Comparison of ENCODE assay signal across 7 mouse cellular contexts in genomic region chr8:85857227-85857896, GRCm38 (mm10). TPM values are rescaled to one million over a fixed set of nuclear protein-coding genes. Genes with fewer than 3 reads are reported as not detected.
DNase-seq lines count a peak whose midpoint lies in the region; ATAC-seq and TF ChIP-seq lines count a peak whose summit lies in the region.
"Not testable (repeated sequence)": the region's sequence is repeated elsewhere in the genome, so short reads cannot be mapped to it uniquely, and the experiment has no call there.

No protein-coding gene starts in this region.

- not testable (repeated sequence) for TF ChIP-seq POLR2A in liver, adult 2 months (IDR thresholded peaks at IDR 0.05; ENCODE audit: extremely low read depth, insufficient read depth, low read length)

- TF ChIP-seq EP300 in stomach, postnatal 0 days (optimal IDR thresholded peaks at IDR 0.05): not testable (repeated sequence)

- H3K27me3 ChIP-seq in intestine, embryonic 16.5 days (replicated peaks; ENCODE audit: control insufficient read depth, insufficient read depth, low read length); liver, adult 2 months (ENCODE audit: control insufficient read depth, insufficient read depth, low read length); liver, embryonic 12.5 days (replicated peaks); lung, embryonic 14.5 days (ENCODE audit: insufficient read depth, low read length); stomach, postnatal 0 days (ENCODE audit: control insufficient read depth, insufficient read depth, low read length): not testable (repeated sequence)

- TF ChIP-seq CTCF in liver, adult 2 months (IDR thresholded peaks at IDR 0.05; ENCODE audit: low read depth, low read length); lung, embryonic 14.5 days (IDR thresholded peaks at IDR 0.05; ENCODE audit: low read depth); stomach, postnatal 0 days (IDR thresholded peaks at IDR 0.05; ENCODE audit: low read depth): not testable (repeated sequence)

- peak; percentile 12 for DNase-seq in ZHBTc4 (ENCODE audit: low read depth, low spot score)
- peak; percentile 26 for DNase-seq in induced T-regulatory cell, adult 2 months (ENCODE audit: low read depth)
- peak; percentile 63 for DNase-seq in liver, adult 2 months (ENCODE audit: extremely low read depth, low read depth, low spot score)
- peak; percentile 6 for DNase-seq in lung, embryonic 14.5 days
- peak; percentile 30 for DNase-seq in stomach, postnatal 0 days (ENCODE audit: low spot score)

- not testable (repeated sequence) for H3K9ac ChIP-seq in intestine, embryonic 16.5 days (ENCODE audit: low read depth, low read length); liver, adult 2 months (ENCODE audit: low read depth, low read length); liver, embryonic 12.5 days; lung, embryonic 14.5 days; stomach, postnatal 0 days (ENCODE audit: low read length)

- H3K4me3 ChIP-seq in intestine, embryonic 16.5 days (ENCODE audit: low read length); liver, adult 2 months (ENCODE audit: insufficient read depth, low read depth, low read length); liver, embryonic 12.5 days; lung, embryonic 14.5 days (ENCODE audit: low read depth, low read length); stomach, postnatal 0 days (ENCODE audit: low read depth, low read length): not testable (repeated sequence)

- not testable (repeated sequence) for H3K9me3 ChIP-seq in intestine, embryonic 16.5 days (ENCODE audit: control insufficient read depth, low read length); liver, embryonic 12.5 days (replicated peaks); lung, embryonic 14.5 days (ENCODE audit: low read depth, low read length); stomach, postnatal 0 days (ENCODE audit: control insufficient read depth, low read length)

- peak; percentile 73 for ATAC-seq in intestine, embryonic 16.5 days
- ATAC-seq in liver, embryonic 12.5 days: 0 out of 2 replicates have a peak, but pooled peaks have one; percentile 51
- ATAC-seq in lung, embryonic 14.5 days (ENCODE audit: insufficient read depth); stomach, postnatal 0 days (ENCODE audit: low FRiP score, low TSS enrichment): not testable (repeated sequence)

- H3K79me2 ChIP-seq in liver, adult 2 months (ENCODE audit: control insufficient read depth, insufficient read depth, low read length): not testable (repeated sequence)

- not testable (repeated sequence) for H3K36me3 ChIP-seq in intestine, embryonic 16.5 days (ENCODE audit: control insufficient read depth, insufficient read depth, low read length); liver, adult 2 months (ENCODE audit: control insufficient read depth, insufficient read depth, low read length); lung, embryonic 14.5 days (ENCODE audit: insufficient read depth); stomach, postnatal 0 days (ENCODE audit: control insufficient read depth, insufficient read depth, low read length)
- H3K36me3 ChIP-seq in liver, embryonic 12.5 days: peaks cover 18% of the 10 kb centered on the region

- not testable (repeated sequence) for H3K27ac ChIP-seq in intestine, embryonic 16.5 days (ENCODE audit: low read length); liver, adult 2 months (replicated peaks; ENCODE audit: insufficient read depth, low read depth, low read length); liver, embryonic 12.5 days; lung, embryonic 14.5 days (ENCODE audit: low read depth); stomach, postnatal 0 days (replicated peaks)

- WGBS in intestine, embryonic 16.5 days: 48% methylated on average over 11 of the region's 11 CpGs
- 40% methylated on average over 11 of the region's 11 CpGs for WGBS in liver, adult 2 months
- WGBS in liver, embryonic 12.5 days (ENCODE audit: insufficient replicate concordance): 32% methylated on average over 11 of the region's 11 CpGs
- 45% methylated on average over 11 of the region's 11 CpGs for WGBS in lung, embryonic 14.5 days
- 44% methylated on average over 11 of the region's 11 CpGs for WGBS in stomach, postnatal 0 days

- not testable (repeated sequence) for H3K4me1 ChIP-seq in intestine, embryonic 16.5 days (ENCODE audit: control insufficient read depth, insufficient read depth, low read length); liver, adult 2 months (ENCODE audit: control insufficient read depth, insufficient read depth, low read length); lung, embryonic 14.5 days (ENCODE audit: insufficient read depth); stomach, postnatal 0 days (replicated peaks; ENCODE audit: control insufficient read depth, insufficient read depth)
- peaks cover 20% of the 10 kb centered on the region for H3K4me1 ChIP-seq in liver, embryonic 12.5 days

- not testable (repeated sequence) for H3K4me2 ChIP-seq in intestine, embryonic 16.5 days (ENCODE audit: low read depth, low read length); lung, embryonic 14.5 days; stomach, postnatal 0 days (replicated peaks; ENCODE audit: low read depth)
- H3K4me2 ChIP-seq in liver, embryonic 12.5 days: peak overlapping the region; percentile 31

RNA-seq across cellular contexts. Expression of gene Phkb, which starts 16.6 kb away (rescaled TPM):
- 26.3 and 26.4 TPM in 2 replicates for polyA plus RNA-seq in intestine, embryonic 16.5 days (2015; fragmentation: Nextera tagmentation; extraction: Ambion mirVana)
- 17.0 and 25.7 TPM in 2 replicates for total RNA-seq in liver, adult 2 months (2014; rRNA removed)
- 4.1 and 4.7 TPM in 2 replicates for polyA plus RNA-seq in liver, adult 2 months (2012; rRNA removed)
- 19.4 TPM in 2 replicates for polyA plus RNA-seq in liver, embryonic 12.5 days (2016; fragmentation: Nextera tagmentation; extraction: Ambion mirVana)
- polyA plus RNA-seq in lung, embryonic 14.5 days (2014; fragmentation: Nextera tagmentation; extraction: Ambion mirVana): 47.9 and 49.6 TPM in 2 replicates
- polyA plus RNA-seq in stomach, postnatal 0 days (2015; fragmentation: Nextera tagmentation; extraction: Ambion mirVana): 21.3 and 26.4 TPM in 2 replicates

RNA-seq across cellular contexts. Expression of gene Itfg1, which starts 16.6 kb away (rescaled TPM):
- 57.8 and 58.9 TPM in 2 replicates for polyA plus RNA-seq in intestine, embryonic 16.5 days (2015; fragmentation: Nextera tagmentation; extraction: Ambion mirVana)
- 59.7 and 68.0 TPM in 2 replicates for total RNA-seq in liver, adult 2 months (2014; rRNA removed)
- 13.0 and 16.1 TPM in 2 replicates for polyA plus RNA-seq in liver, adult 2 months (2012; rRNA removed)
- polyA plus RNA-seq in liver, embryonic 12.5 days (2016; fragmentation: Nextera tagmentation; extraction: Ambion mirVana): 32.3 and 34.1 TPM in 2 replicates
- 81.4 and 82.4 TPM in 2 replicates for polyA plus RNA-seq in lung, embryonic 14.5 days (2014; fragmentation: Nextera tagmentation; extraction: Ambion mirVana)
- 53.2 and 55.8 TPM in 2 replicates for polyA plus RNA-seq in stomach, postnatal 0 days (2015; fragmentation: Nextera tagmentation; extraction: Ambion mirVana)

Comparison
In these comparisons a context has a peak if more than half of its experiments do, and no peak if none do; other contexts are left out.
1. DNase-seq: peak in every context shown above with its lines; median percentile 63 in liver, adult 2 months; 30 in stomach, postnatal 0 days; 26 in induced T-regulatory cell, adult 2 months; 12 in ZHBTc4; 6 in lung, embryonic 14.5 days.